Mouse (Mus musculus): Measurements from ENCODE around the gene Naa35.

The Naa35 gene

DNA sequence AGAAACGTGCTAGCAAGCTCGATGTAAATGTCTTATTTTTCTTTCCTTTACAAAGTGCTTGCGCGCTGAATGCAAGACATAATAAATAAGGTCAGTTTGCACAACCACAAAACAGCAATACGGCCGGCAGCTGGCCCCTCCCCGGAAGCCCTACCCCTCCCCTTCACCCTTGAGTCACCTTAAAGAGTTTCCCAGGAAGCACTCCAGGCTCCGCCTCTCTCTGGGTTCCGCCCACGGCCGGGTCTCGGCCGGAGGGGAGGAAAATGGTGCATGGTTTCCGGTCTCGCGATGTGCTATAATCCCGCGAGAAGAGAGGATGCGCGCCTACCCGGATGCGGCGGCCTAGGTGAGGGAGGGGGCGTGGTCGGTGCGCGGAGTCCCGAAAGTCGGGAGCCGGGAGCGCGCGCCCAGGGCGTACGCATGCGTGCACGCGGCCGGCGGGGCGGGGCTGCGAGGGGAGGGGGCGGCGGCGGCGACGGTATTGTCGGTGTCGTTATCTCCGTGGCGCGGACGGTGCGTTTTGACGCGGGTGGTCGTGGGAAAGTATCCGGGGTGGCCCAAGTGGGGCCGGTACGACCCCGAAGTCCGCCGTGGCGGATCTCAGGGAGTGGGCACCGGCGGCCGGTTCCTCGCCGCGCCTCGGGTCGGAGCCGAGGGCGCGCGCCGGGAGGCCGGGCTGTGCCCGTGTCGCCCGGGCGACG, at the start of gene Naa35, which contains the start of gene Agtpbp1:
Gene Naa35, plus strand, starts transcription at position 313 of the 701 bp plus-strand sequence.
Gene Agtpbp1, minus strand, starts transcription at position 281 of the 701 bp plus-strand sequence.
- in situ Hi-C loops (cut with MboI, MseI), result no loop called here

DNA sequence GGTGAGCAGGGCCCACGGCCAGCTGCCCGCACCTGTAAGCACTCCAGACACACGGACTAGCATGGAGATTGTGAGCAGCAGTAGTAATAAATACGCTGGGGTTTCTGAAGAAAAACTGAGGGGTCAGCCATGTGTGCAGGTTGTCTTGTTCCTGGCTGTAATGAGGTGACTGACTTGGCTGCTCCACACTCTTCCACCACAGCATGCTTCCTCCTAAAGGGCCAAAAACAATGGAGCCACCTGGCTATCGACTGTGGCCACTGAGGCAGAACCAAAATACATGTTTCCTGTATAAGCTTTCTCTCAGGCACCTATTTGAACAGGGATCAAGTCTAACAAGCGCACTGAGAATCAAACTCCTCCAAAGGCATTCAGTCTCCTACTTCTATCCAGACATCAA, 49.3 kb upstream of the Naa35 start:
- in situ Hi-C loops (cut with MboI, MseI), result no loop called here

DNA sequence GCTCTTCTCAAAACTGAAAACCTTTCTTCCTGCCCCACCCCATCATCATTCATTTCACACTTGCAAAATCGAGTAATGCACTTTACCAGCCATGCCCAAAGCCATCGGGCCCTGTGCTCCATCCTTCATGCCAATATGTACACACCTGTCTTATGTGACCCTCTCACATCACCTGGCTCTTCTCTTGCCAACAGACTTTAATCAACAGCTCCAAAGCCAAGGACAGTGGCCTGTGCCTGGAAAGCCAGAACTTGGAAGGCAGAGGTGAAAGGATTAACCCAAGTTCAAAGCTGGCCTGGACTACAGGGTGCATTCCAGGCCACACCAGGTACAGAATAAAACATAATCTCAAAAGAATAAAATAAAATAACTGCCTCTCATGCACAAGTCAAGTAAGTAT, 48.4 kb upstream of the Naa35 start:
- in situ Hi-C loops (cut with MboI, MseI), result no loop called here

DNA sequence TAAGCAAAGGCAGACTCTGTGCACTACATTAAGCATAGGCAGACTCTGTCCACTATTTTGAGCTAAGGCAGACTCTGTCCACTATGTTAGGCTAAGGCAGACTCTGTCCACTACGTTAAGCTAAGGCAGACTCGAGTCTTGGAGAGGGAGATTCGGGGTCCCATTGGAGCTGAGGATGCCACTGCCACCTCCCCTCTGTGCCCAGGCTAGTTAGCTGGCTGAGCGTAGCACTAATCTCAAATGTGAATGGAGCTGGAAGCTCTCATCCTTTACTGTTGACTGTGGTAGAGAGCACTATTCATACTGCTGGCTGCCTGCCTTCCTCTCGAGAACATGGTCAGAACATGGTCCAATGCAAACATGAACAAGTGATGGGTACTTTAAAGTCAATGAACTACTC, 46.4 kb upstream of the Naa35 start:
- in situ Hi-C loops (cut with MboI, MseI), result no loop called here

DNA sequence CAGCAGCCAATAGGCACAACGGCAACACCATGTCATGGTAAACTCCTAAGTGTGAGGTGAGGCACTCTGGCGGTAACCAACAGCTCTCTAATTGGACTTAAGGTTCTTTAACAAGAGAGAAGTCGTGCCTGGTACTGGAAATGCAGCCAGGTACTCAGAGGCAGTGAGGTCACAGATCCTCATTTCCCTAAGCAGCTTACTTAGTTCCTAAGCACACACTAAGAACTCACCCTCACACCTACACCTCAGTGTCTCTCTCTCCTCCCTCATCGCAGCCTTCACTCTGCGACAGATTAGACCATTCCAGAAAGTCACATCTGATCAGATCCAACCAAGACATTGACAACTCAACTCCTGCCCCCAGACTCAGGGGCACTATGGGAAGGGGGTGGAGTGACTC, 45.0 kb upstream of the Naa35 start:
- in situ Hi-C loops (cut with MboI, MseI), result no loop called here

DNA sequence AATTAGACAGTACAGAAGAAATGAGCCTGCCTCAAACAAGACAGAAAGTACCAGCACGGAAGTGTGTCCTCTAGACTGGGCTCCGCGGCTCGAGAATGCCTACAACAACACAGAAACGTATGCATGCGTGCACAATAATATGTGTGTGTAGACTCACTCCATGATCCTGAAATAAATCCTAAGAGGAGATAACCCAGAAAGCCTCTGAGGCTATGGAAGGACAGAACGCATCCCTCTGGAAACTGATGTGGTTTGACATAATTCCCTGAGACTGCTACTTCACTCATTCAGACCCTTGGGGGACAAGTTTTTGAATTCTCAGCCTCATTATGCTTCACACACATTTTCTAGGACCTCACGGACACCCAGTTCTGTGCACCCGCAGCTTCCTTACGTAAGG, 42.6 kb upstream of the Naa35 start:
- in situ Hi-C loops (cut with MboI, MseI), result no loop called here

DNA sequence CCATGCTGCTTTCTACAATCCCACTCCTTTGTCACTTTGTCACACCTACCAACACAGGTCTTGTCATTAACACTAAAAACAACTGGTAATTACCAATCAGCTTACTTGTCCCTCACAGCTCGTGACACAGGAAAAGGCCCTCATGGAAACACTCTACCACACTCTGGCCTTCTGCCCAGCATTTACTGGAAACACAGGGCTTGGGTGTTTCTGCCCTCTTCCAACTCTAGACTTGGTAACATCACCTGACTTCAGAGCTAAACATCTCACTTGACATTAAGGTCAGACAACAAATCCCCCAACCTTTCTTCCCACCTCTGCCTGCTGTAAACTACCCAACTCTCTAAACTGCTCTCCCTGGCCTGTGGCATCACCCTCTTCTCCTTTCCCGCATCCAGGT, 38.0 kb upstream of the Naa35 start:
- in situ Hi-C loops (cut with MboI, MseI), result no loop called here

DNA sequence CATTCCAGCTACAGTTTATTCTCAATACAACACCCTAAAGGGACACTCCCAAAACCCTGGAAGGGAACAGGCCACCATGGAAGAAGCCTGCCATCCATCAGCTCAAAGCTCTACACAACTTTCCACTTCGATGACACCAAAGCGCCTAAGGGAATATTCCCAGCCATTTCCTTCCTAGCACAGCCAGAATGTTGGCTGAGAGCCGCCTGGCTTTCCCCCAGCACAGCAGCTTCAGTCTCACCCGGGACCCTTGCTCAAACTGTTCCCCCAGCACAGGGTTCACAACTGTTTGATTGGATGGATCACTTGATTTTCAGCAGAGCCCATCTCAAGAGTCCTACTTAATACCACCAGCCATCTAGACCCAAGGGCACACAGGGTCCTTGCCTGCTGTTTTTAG, 37.3 kb upstream of the Naa35 start:
- in situ Hi-C loops (cut with MboI, MseI), result no loop called here

DNA sequence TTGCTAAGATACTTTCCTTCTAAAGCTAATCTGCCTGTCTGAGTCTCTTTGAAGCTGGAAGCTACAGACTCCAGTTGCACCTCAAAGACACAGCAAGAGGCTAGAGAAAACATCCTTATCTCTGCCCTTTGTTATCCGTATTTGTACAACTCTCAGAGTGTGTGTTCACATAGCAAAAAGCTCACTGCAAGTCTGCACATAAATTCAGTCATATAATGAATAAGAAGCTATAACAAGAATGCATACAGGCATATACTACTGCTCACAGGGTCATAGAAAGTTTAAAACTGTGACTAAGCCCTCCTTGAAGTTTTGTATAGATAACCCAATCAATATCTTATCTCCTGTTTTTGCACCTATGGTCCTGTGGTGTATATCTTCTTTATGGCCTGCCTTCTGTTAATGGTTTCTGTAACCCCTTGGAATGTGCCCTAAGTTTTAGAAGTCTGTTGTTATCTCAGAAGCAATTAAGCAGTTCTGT, 35.7 kb upstream of the Naa35 start:
- in situ Hi-C loops (cut with MboI, MseI), result no loop called here

DNA sequence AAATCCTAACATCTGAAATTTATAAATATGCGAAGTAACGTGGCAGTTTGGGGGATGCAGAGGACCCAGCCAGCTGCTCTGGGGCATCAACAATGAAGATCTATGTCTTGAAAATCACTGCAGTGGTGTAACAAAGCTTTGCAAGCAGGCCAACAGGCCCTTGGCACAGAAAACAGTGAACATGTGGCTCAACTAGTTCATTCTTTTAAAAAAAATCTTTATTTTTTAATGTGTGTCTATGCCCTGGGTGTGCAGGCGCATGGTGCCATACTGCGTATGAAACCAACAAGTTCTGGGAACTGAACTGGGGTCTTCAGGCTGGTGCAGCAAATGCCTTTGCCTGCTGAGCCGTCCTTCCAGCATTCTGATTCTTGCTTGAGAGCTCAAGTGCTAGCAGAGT, 32.8 kb upstream of the Naa35 start:
- in situ Hi-C loops (cut with MboI, MseI), result no loop called here

DNA sequence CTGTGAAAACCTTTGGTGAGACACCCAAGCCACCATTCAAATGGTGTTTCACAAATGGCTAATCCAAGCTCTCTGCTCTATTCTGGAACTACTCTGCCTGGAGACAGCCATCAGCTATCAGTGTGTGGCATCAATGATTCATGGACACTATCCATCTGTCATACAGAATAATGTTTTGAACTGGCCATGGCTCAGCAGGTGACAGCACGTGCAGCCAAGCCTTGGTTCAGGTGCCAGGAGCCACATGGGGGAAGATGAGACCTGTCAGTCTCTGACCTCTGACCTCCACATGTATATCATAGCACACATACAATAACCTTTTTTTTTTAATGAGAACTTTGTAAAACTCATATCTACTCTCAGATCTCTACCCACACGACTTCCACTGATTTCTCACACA, 32.3 kb upstream of the Naa35 start:
- in situ Hi-C loops (cut with MboI, MseI), result no loop called here

DNA sequence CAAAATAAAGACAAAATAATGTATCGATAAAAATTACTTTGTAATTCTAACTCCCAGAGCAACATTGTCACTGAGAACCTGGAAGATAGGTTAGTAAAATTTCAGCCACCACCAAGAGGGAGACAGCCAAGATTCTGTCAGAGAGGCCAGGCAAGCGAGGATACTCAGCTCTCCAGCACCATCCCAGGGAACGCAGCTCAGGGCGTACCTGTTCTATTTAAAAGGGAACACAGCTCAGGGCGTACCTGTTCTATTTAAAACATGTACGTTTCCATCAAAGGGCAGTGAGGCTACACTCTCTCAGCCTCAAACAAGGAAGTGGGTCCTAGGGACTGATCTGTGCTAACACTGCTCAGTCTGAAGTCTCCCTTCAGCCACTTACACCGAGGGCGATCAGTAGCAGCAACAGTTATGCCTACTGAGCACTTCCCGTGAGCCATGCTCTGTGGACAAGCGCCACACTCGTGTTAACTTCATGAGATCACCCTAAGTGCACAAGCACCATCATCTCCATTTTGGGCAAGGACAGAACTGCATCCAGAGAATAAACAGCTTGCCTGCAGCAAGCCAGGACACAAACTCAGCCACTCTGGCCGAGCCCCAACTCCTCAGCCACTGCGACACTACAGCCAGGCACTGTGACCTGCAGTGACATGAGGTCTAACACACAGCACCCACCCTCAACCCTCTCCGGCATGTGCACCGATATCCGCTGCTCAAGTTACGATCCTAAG, 30.1 kb upstream of the Naa35 start:
- in situ Hi-C loops (cut with MboI, MseI), result no loop called here

DNA sequence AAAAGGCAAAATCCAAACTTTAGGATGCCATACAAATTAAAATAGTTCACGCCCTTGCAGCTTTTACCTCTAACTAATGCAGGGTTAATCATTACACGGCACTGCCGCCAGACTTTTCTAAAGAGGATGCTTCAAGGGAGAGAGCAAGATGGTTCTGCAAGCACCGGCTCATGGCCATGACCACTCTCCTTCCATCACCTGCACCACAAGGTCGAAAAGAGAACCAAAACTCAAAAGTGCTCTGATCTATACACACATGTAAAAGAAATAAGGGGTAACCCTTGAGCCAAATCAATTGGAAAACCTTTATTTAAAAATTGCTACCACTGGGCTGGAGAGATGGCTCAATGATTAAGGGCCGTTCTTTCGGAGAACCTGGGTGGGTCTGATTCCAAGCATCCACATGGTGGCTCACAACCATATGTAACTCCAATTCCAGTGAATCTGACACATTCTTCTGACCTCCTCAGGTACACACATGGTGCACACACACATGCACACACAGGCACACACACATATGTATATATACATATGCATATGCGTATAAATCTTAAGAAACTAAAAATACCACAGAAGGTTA, 29.4 kb upstream of the Naa35 start:
- in situ Hi-C loops (cut with MboI, MseI), result no loop called here

DNA sequence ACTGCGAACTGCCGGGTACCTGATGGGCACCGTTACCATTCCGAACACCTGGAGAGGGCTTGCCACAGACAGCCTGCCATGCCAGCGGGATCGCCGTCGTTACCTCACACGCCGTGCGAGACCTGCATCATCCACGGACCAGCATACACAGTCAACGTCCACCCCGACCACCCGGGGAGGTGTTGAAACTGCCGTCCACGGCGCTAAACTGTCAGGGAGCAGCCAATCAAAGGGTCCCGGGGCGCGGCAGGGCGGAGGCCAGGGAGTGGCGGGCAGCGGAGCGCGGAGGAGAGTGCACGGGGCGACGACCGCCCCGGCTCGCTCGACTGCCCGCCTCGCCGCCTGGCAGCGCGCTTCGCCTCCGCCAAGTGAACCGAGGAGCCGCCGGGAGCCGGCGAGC, 28.4 kb upstream of the Naa35 start:
- in situ Hi-C loops (cut with MboI, MseI), result no loop called here

DNA sequence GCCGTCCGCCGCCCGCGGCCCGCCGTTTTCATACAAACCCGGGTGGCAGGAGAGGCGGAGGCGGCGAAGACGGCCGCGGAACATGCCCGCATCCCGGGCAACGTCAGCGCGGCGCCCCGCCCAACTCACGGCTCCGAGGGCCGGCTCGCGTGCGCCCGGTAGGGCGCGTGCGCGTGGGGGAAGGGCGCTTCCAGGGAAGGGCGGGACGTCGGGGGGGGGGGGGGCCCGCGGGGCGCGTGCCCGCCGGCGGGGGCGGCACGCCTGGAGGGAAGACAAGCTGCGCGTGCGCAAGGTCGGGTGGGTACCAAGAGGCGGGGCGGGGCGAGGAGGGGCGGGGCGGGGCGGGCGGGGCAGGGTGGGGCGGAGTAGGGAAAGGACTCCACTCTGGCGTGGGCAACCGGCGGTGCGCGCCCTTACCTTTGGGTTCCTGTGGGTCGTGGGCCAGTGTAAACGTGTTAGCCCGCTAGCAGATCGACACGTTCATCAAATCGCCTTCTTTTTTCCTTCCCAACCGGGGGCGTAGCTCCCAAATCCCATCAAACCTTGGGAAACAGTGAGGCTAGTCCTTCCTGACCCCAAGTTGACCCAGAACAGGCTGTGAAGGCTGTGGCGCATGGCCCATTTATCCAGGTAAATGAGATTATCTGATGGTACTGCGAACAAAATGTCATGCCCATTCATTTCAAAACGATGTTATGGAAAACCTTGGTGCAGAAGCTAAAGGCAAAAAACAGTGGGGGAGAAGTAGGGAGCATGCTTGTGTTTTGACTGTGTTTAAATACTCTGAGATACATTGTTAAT, 27.7 kb upstream of the Naa35 start:
- in situ Hi-C loops (cut with MboI, MseI), result no loop called here

DNA sequence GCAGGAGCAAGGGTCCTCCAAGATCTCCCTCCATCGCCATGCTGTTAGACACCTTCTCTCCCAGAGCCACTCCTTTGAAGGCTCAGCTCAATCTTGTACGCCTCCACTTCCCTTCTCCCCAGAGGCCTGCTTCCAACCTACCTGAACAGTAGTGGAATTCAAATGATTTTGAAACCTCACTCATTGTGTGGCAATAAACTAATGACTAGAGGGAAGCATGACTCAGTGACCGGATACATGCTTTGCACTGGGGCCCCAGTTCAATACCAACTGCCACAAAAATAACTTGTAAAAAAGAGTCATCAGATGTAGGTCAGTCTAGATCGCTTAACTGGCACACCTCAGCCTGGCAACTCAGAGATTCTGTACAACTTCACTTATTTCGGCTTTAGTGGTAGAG, 26.3 kb upstream of the Naa35 start:
- in situ Hi-C loops (cut with MboI, MseI), result no loop called here

DNA sequence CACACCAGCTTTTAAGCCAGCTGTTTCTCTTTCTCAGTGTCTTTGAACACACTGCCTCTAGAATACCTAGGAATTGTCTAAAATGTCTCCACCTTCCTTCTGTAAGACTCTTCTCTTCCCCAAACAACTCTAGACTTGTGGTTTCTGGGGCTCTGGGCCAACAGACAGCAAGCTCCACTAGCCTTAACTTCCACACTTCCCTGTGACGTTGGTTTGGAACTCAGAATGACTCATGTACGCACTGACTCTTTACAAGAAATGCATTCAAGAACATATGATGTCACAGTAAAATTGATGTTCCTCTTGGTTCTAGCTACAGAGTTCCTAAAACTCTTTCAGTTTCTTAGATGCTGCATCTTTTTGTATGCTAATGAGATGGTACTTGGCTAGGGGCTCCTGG, 22.6 kb upstream of the Naa35 start:
- in situ Hi-C loops (cut with MboI, MseI), result no loop called here

DNA sequence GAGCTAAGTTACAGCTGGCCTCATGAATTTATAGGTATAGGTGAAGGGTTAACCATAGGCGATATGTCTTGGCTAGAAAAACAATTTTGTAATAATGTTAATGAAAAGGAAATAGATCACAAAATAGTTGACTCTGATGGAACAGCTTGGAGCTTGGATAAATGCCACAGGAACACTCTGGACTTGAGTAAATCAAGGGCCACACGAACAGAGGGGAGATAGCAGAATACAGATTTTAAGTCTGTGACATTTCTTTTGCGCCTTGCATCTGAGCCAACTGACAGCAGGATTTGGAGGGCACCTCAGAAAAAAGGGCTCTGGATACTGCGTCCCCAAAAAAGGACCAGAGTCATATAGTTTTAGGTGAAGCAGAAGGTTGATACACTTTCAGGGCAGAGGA, 20.6 kb upstream of the Naa35 start:
- in situ Hi-C loops (cut with MboI, MseI), result no loop called here

DNA sequence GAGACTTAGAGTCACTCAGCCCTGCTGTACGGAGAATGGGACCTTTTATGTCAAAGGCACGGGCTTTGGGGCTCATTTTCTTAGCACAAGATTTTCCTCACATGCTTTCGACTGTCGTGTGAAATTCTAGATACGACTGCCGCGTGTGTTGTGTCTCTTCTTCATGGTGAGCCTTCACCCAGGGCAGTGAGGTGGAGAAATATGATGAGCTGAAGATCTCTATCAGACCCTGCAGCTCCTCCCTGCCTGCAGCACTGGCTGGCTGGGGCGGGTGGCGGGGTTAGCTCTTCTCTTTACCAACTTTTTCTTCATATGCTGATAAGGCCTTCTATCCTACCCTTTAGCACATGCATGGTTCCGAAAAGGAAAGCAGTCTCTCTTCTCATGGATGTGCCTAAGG, 20.1 kb upstream of the Naa35 start:
- in situ Hi-C loops (cut with MboI, MseI), result no loop called here

DNA sequence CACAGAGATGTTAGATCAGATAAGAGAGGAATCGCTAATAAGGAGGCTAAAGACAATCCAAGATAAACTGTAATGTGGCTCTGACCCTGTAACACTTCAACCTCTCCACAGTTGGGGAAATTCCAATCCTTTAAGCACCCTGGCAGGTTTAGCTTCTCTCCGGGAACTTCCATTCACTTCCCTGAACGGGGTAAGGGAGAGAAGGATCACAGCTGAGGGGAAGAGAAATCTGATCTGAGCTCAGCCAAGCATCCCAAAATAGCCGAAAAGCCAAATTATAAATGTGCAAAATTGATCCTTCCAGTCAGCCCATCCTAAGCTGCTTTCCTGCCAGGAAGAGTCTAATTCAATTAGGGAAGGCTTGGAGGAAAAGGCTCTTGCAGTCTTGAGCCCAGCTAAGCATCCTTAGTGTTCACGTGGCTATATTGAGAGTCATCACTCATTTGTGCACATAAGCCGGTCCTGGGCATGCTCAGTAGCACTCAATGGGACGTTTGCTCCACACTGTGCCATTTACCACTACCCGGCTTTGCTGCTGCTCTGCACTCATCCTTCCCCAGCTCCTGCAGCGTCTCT, 19.0 kb upstream of the Naa35 start:
- in situ Hi-C loops (cut with MboI, MseI), result no loop called here

DNA sequence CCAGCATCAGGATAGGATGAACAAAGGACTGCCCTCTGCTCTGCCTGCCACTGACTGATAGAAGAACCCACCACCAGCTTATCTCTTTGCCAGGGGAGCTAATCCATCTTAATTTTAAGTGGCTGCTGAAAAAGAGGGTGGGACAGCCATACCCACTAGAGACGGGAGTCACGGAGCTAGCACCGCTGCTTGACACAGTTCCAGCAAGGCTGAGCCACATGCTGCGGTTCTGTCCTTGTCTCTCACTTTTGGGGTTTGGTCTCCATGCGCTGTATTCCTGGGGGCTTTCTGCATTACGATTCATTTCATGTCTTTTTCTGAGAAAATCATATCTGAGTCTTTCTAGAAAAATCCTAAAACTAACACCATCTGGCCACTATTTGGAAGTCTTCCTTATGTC, 14.0 kb upstream of the Naa35 start:
- in situ Hi-C loops (cut with MboI, MseI), result no loop called here

DNA sequence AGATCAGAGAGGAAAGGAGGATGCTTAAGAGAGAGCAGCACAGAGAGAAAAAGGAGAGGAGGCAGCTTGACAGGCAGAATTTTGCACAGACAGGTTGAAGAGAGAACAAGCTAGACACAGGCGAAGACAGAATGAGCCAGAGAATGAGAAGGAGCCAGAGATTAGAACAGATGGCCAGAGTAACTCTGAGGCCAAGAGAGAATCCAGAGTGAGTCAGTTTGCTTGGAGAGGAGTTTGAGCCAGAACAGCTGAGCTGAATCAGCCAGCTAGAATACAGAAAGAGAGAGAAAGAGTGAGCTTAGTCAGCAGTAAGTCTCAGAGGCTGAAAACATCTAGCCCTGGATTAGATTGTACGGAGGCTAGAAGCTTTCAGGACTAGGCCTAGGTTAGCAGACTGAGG, 12.5 kb upstream of the Naa35 start:
- in situ Hi-C loops (cut with MboI, MseI), result no loop called here
